Mouse (Mus musculus): ENCODE results near the gene Rnf207. TPM values are rescaled to one million over a fixed set of nuclear protein-coding genes. Genes with fewer than 3 reads are reported as not detected.
A peak's percentile ranks its signal among the peaks of the same experiment; 100 is the strongest.

Gene Rnf207
- total and polyA plus RNA-seq, 2 experiments from 2014 or later, result 109 to 226 TPM

GRCm38 (mm10) chr4:152271334-152271733, 47.5 kb downstream of the Rnf207 start:
- TF ChIP-seq EP300 (IDR thresholded peaks at IDR 0.05; ENCODE audit: low read depth), result no peak
- TF ChIP-seq CTCF (IDR thresholded peaks at IDR 0.05; ENCODE audit: low read depth), result no peak
- Histone ChIP-seq H3K36me3 (replicated peaks; ENCODE audit: control insufficient read depth, insufficient read depth, low read length) (no peaks in the 10 kb centered on the region), H3K9me3 (replicated peaks; ENCODE audit: control insufficient read depth, low read length) (no peaks in the 10 kb centered on the region), H3K9ac (replicated peaks; ENCODE audit: low read depth, low read length) (no peak overlapping the region), H3K4me2 (ENCODE audit: low read depth, low read length) (no peak overlapping the region), H3K27me3 (ENCODE audit: control insufficient read depth, insufficient read depth, low read length) (0 out of 2 replicates have a peak, but pooled peaks cover 7% of the 10 kb centered on the region), H3K4me3 (ENCODE audit: low read depth, low read length) (no peak overlapping the region), H3K4me1 (ENCODE audit: control insufficient read depth, insufficient read depth) (peaks cover 79% of the 10 kb centered on the region), H3K27ac (ENCODE audit: low read depth) (no peak overlapping the region)
- 94% methylated on average over 11 of the region's 11 CpGs for WGBS
- ATAC-seq (ENCODE audit: insufficient read depth, low read depth) (no peak), DNase-seq (ENCODE audit: low spot score) (no peak)

- WGBS, result 53% methylated on average over 9 of the region's 9 CpGs
These were observed 48.2 kb downstream of the Rnf207 start for GRCm38 (mm10) chr4:152270599-152270998.

GRCm38 (mm10) chr4:152269967-152270366, 48.8 kb downstream of the Rnf207 start:
- DNase-seq (ENCODE audit: low spot score) (no peak), ATAC-seq (ENCODE audit: insufficient read depth, low read depth) (no peak)
- H3K27me3 ChIP-seq (ENCODE audit: control insufficient read depth, insufficient read depth, low read length), result no peaks in the 10 kb centered on the region
- WGBS, result 90% methylated on average over 13 of the region's 13 CpGs
- H3K4me2 ChIP-seq (ENCODE audit: low read depth, low read length), result no peak overlapping the region
- no peaks in the 10 kb centered on the region for H3K36me3 ChIP-seq (replicated peaks; ENCODE audit: control insufficient read depth, insufficient read depth, low read length)
- H3K4me3 ChIP-seq (ENCODE audit: low read depth, low read length), result no peak overlapping the region
- H3K9me3 ChIP-seq (replicated peaks; ENCODE audit: control insufficient read depth, low read length), result no peaks in the 10 kb centered on the region
- TF ChIP-seq CTCF (IDR thresholded peaks at IDR 0.05; ENCODE audit: low read depth), result no peak
- TF ChIP-seq EP300 (IDR thresholded peaks at IDR 0.05; ENCODE audit: low read depth), result no peak
- no peak overlapping the region for H3K9ac ChIP-seq (replicated peaks; ENCODE audit: low read depth, low read length)
- H3K4me1 ChIP-seq (ENCODE audit: control insufficient read depth, insufficient read depth), result peaks cover 86% of the 10 kb centered on the region
- H3K27ac ChIP-seq (ENCODE audit: low read depth), result peak overlapping the region; percentile 36; the same call in 1 of the 2 replicates

More at GRCm38 (mm10) chr4:152270599-152270998, 48.2 kb downstream of the Rnf207 start:
- Histone ChIP-seq H3K9me3 (replicated peaks; ENCODE audit: control insufficient read depth, low read length) (no peaks in the 10 kb centered on the region), H3K4me1 (ENCODE audit: control insufficient read depth, insufficient read depth) (peaks cover 86% of the 10 kb centered on the region), H3K27me3 (ENCODE audit: control insufficient read depth, insufficient read depth, low read length) (0 out of 2 replicates have a peak, but pooled peaks cover 2% of the 10 kb centered on the region), H3K4me3 (ENCODE audit: low read depth, low read length) (no peak overlapping the region), H3K4me2 (ENCODE audit: low read depth, low read length) (no peak overlapping the region), H3K27ac (ENCODE audit: low read depth) (peak overlapping the region; percentile 36), H3K9ac (replicated peaks; ENCODE audit: low read depth, low read length) (no peak overlapping the region), H3K36me3 (replicated peaks; ENCODE audit: control insufficient read depth, insufficient read depth, low read length) (no peaks in the 10 kb centered on the region)
- DNase-seq (ENCODE audit: low spot score) (no peak), ATAC-seq (ENCODE audit: insufficient read depth, low read depth) (no peak)
- no peak for TF ChIP-seq EP300 (IDR thresholded peaks at IDR 0.05; ENCODE audit: low read depth)
- no peak for TF ChIP-seq CTCF (IDR thresholded peaks at IDR 0.05; ENCODE audit: low read depth)

GRCm38 (mm10) chr4:152267748-152268369, 50.9 kb downstream of the Rnf207 start:
- DNase-seq (ENCODE audit: low spot score), result no peak
- ATAC-seq (ENCODE audit: insufficient read depth, low read depth), result no peak
- no peak for TF ChIP-seq EP300 (IDR thresholded peaks at IDR 0.05; ENCODE audit: low read depth)
- TF ChIP-seq CTCF (IDR thresholded peaks at IDR 0.05; ENCODE audit: low read depth), result no peak
- Histone ChIP-seq H3K4me1 (ENCODE audit: control insufficient read depth, insufficient read depth) (peaks cover 87% of the 10 kb centered on the region), H3K9me3 (replicated peaks; ENCODE audit: control insufficient read depth, low read length) (no peaks in the 10 kb centered on the region), H3K36me3 (replicated peaks; ENCODE audit: control insufficient read depth, insufficient read depth, low read length) (no peaks in the 10 kb centered on the region), H3K4me2 (ENCODE audit: low read depth, low read length) (no peak overlapping the region), H3K27ac (ENCODE audit: low read depth) (no peak overlapping the region), H3K4me3 (ENCODE audit: low read depth, low read length) (no peak overlapping the region), H3K9ac (replicated peaks; ENCODE audit: low read depth, low read length) (no peak overlapping the region), H3K27me3 (ENCODE audit: control insufficient read depth, insufficient read depth, low read length) (no peaks in the 10 kb centered on the region)
- 62% methylated on average over 13 of the region's 13 CpGs for WGBS

- H3K36me3 ChIP-seq (replicated peaks; ENCODE audit: control insufficient read depth, insufficient read depth, low read length), result no peaks in the 10 kb centered on the region
These were observed 52.4 kb downstream of the Rnf207 start for GRCm38 (mm10) chr4:152266236-152266895.

More at GRCm38 (mm10) chr4:152266236-152266895, 52.4 kb downstream of the Rnf207 start:
- Histone ChIP-seq H3K9me3 (replicated peaks; ENCODE audit: control insufficient read depth, low read length) (no peaks in the 10 kb centered on the region), H3K4me3 (ENCODE audit: low read depth, low read length) (no peak overlapping the region), H3K4me2 (ENCODE audit: low read depth, low read length) (no peak overlapping the region), H3K4me1 (ENCODE audit: control insufficient read depth, insufficient read depth) (peaks cover 81% of the 10 kb centered on the region), H3K27ac (ENCODE audit: low read depth) (peak overlapping the region; percentile 73), H3K27me3 (ENCODE audit: control insufficient read depth, insufficient read depth, low read length) (no peaks in the 10 kb centered on the region), H3K9ac (replicated peaks; ENCODE audit: low read depth, low read length) (no peak overlapping the region)
- WGBS, result 27% methylated on average over 10 of the region's 10 CpGs
- TF ChIP-seq EP300 (IDR thresholded peaks at IDR 0.05; ENCODE audit: low read depth) (no peak), CTCF (IDR thresholded peaks at IDR 0.05; ENCODE audit: low read depth) (no peak)
- no peak for DNase-seq (ENCODE audit: low spot score)
- no peak for ATAC-seq (ENCODE audit: insufficient read depth, low read depth)
